Mouse (Mus musculus) kidney, embryonic 14.5 days (tissue): Measurements from ENCODE around the gene Nfya. TPM values are rescaled to one million over a fixed set of nuclear protein-coding genes. Genes with fewer than 3 reads are reported as not detected.

Experiments
- ATAC-seq: fragments of 200-750 bp; cut with Nextera tagmentation; 2 replicates; pipeline ENCODE4 v1.8.0; 2017; ENCODE audit warnings: moderate number of reproducible peaks, mild to moderate bottlenecking, moderate TSS enrichment, moderate library complexity; ENCODE audit not compliant: low FRiP score, low TSS enrichment
- H3K27ac ChIP-seq: fragments of 300-500 bp; sonication (generic); 2 replicates; pipeline ENCODE4 v1.5.1; 2014; ENCODE audit warnings: low read depth, mild to moderate bottlenecking, low read length, moderate library complexity, mixed read lengths
- H3K27me3 ChIP-seq: fragments of 300-500 bp; sonication (generic); 2 replicates; pipeline ENCODE4 v1.6.1; 2014; ENCODE audit warnings: mild to moderate bottlenecking, low read length; ENCODE audit not compliant: control insufficient read depth, insufficient read depth
- H3K36me3 ChIP-seq: fragments of 300-500 bp; sonication (generic); 2 replicates; pipeline ENCODE4 v1.6.1; 2014; ENCODE audit warnings: low read length, mixed read lengths; ENCODE audit not compliant: control insufficient read depth, insufficient read depth
- H3K4me1 ChIP-seq: fragments of 300-500 bp; sonication (generic); 2 replicates; pipeline ENCODE4 v1.6.1; 2014; ENCODE audit warnings: low read length, mixed read lengths; ENCODE audit not compliant: control insufficient read depth, insufficient read depth
- H3K4me2 ChIP-seq: fragments of 300-500 bp; sonication (generic); replicated peaks from 2 replicates; pipeline ENCODE4 v1.6.1; 2014; ENCODE audit warnings: low read depth, mild to moderate bottlenecking, low read length
- H3K4me3 ChIP-seq: fragments of 300-500 bp; sonication (generic); 2 replicates; pipeline ENCODE4 v1.5.1; 2014; ENCODE audit warnings: mild to moderate bottlenecking, low read length
- H3K9ac ChIP-seq: fragments of 300-500 bp; sonication (generic); 2 replicates; pipeline ENCODE4 v1.6.1; 2014; ENCODE audit warnings: low read depth, mild to moderate bottlenecking, low read length, moderate library complexity
- H3K9me3 ChIP-seq: fragments of 300-500 bp; sonication (generic); 2 replicates; pipeline ENCODE4 v1.6.1; 2016; ENCODE audit warnings: low read length; ENCODE audit not compliant: control insufficient read depth
- WGBS: fragments of 180-500 bp; shearing (Covaris S2); extraction: QIAGEN DNeasy Blood & Tissue Kit; methylation state at CpG from one replicate; pipeline ENCODE4 v1.1.7; 2014; 5-methylcytosine and 5-hydroxymethylcytosine counted together
- polyA plus RNA-seq: library from polyadenylated mRNA; unstranded; fragments of >200 nt; fragmentation: Nextera tagmentation; extraction: Ambion mirVana; gene quantifications from 2 replicates; pipeline ENCODE4 v1.2.1, GENCODE M21; 2014

Nfya gene
- polyA plus RNA-seq, 1 experiment from 2014 or later: 26.7 TPM

- Histone ChIP-seq H3K9me3 (no peaks in the 10 kb centered on the region), H3K36me3 (peaks cover 13% of the 10 kb centered on the region; the same call in 1 of the 2 replicates), H3K4me3 (peak overlapping the region; percentile 89), H3K27me3 (no peaks in the 10 kb centered on the region), H3K4me1 (peaks cover 17% of the 10 kb centered on the region), H3K27ac (peak overlapping the region; percentile 100), H3K4me2 (peak overlapping the region; percentile 77), H3K9ac (peak overlapping the region; percentile 99)
- peak; percentile 54 for ATAC-seq
- under 1% methylated on average over 47 of the region's 47 CpGs for WGBS
These were observed 997 bp downstream of the Nfya start for GRCm38 (mm10) chr17:48408526-48409291.

- 12% methylated on average over 8 of the region's 8 CpGs for WGBS
- peak overlapping the region; percentile 89 for H3K4me3 ChIP-seq
- H3K36me3 ChIP-seq: peaks cover 13% of the 10 kb centered on the region; the same call in 1 of the 2 replicates
- H3K9ac ChIP-seq: peak overlapping the region; percentile 99
- peaks cover 17% of the 10 kb centered on the region for H3K4me1 ChIP-seq
- no peaks in the 10 kb centered on the region for H3K27me3 ChIP-seq
- peak overlapping the region; percentile 77 for H3K4me2 ChIP-seq
- ATAC-seq: no peak
- H3K27ac ChIP-seq: peak overlapping the region; percentile 100
- no peaks in the 10 kb centered on the region for H3K9me3 ChIP-seq
These were observed 1.7 kb downstream of the Nfya start for GRCm38 (mm10) chr17:48407910-48408525.

- Histone ChIP-seq H3K36me3 (peaks cover 6% of the 10 kb centered on the region; the same call in 1 of the 2 replicates), H3K4me2 (0 out of 2 replicates have a peak overlapping the region, but pooled peaks have one; percentile 77), H3K9ac (peak overlapping the region; percentile 99; the same call in 1 of the 2 replicates), H3K27me3 (no peaks in the 10 kb centered on the region), H3K4me3 (no peak overlapping the region), H3K27ac (no peak overlapping the region), H3K9me3 (no peaks in the 10 kb centered on the region), H3K4me1 (peaks cover 17% of the 10 kb centered on the region)
- WGBS: 75% methylated on average over 4 of the region's 4 CpGs
- ATAC-seq: no peak
These were observed 2.6 kb downstream of the Nfya start for GRCm38 (mm10) chr17:48407154-48407553.

GRCm38 (mm10) chr17:48404706-48405105, 5.0 kb downstream of the Nfya start:
- Histone ChIP-seq H3K9me3 (no peaks in the 10 kb centered on the region), H3K27ac (no peak overlapping the region), H3K36me3 (peaks cover 11% of the 10 kb centered on the region), H3K4me1 (peaks cover 7% of the 10 kb centered on the region; the same call in 1 of the 2 replicates), H3K9ac (no peak overlapping the region), H3K27me3 (no peaks in the 10 kb centered on the region), H3K4me3 (no peak overlapping the region), H3K4me2 (no peak overlapping the region)
- no peak for ATAC-seq
- WGBS: 90% methylated on average over 1 of the region's 1 CpGs

- Histone ChIP-seq H3K9me3 (no peaks in the 10 kb centered on the region), H3K4me2 (no peak overlapping the region), H3K36me3 (peaks cover 19% of the 10 kb centered on the region), H3K27ac (no peak overlapping the region), H3K9ac (no peak overlapping the region), H3K27me3 (no peaks in the 10 kb centered on the region), H3K4me1 (peaks cover 7% of the 10 kb centered on the region; the same call in 1 of the 2 replicates), H3K4me3 (no peak overlapping the region)
- 86% methylated on average over 2 of the region's 2 CpGs for WGBS
- no peak for ATAC-seq
These were observed 5.9 kb downstream of the Nfya start for GRCm38 (mm10) chr17:48403848-48404247.

GRCm38 (mm10) chr17:48402751-48403150, 7.0 kb downstream of the Nfya start:
- ATAC-seq: no peak
- WGBS: 92% methylated on average over 3 of the region's 3 CpGs
- Histone ChIP-seq H3K4me3 (no peak overlapping the region), H3K27me3 (no peaks in the 10 kb centered on the region), H3K9me3 (no peaks in the 10 kb centered on the region), H3K36me3 (peaks cover 30% of the 10 kb centered on the region), H3K4me2 (no peak overlapping the region), H3K27ac (no peak overlapping the region), H3K9ac (no peak overlapping the region), H3K4me1 (peaks cover 7% of the 10 kb centered on the region; the same call in 1 of the 2 replicates)

- peaks cover 36% of the 10 kb centered on the region for H3K36me3 ChIP-seq
These were observed 8.0 kb downstream of the Nfya start for GRCm38 (mm10) chr17:48401710-48402109.

GRCm38 (mm10) chr17:48392616-48393015, 17.1 kb downstream of the Nfya start:
- 95% methylated on average over 3 of the region's 3 CpGs for WGBS
- H3K36me3 ChIP-seq: peaks cover 91% of the 10 kb centered on the region

More at GRCm38 (mm10) chr17:48401710-48402109, 8.0 kb downstream of the Nfya start:
- 88% methylated on average over 4 of the region's 4 CpGs for WGBS
- H3K4me3 ChIP-seq: no peak overlapping the region
- H3K27ac ChIP-seq: no peak overlapping the region
- H3K9me3 ChIP-seq: no peaks in the 10 kb centered on the region
- no peak for ATAC-seq
- no peaks in the 10 kb centered on the region for H3K27me3 ChIP-seq
- no peak overlapping the region for H3K4me2 ChIP-seq
- H3K4me1 ChIP-seq: no peaks in the 10 kb centered on the region
- no peak overlapping the region for H3K9ac ChIP-seq

GRCm38 (mm10) chr17:48391446-48391845, 18.3 kb downstream of the Nfya start:
- Histone ChIP-seq H3K36me3 (peaks cover 98% of the 10 kb centered on the region), H3K4me1 (no peaks in the 10 kb centered on the region), H3K27ac (no peak overlapping the region), H3K9me3 (no peaks in the 10 kb centered on the region), H3K4me2 (no peak overlapping the region), H3K4me3 (no peak overlapping the region), H3K9ac (no peak overlapping the region), H3K27me3 (no peaks in the 10 kb centered on the region)
- 92% methylated on average over 5 of the region's 5 CpGs for WGBS
- ATAC-seq: no peak

More at GRCm38 (mm10) chr17:48392616-48393015, 17.1 kb downstream of the Nfya start:
- Histone ChIP-seq H3K4me3 (no peak overlapping the region), H3K9ac (no peak overlapping the region), H3K27me3 (no peaks in the 10 kb centered on the region), H3K27ac (no peak overlapping the region), H3K4me1 (no peaks in the 10 kb centered on the region), H3K9me3 (no peaks in the 10 kb centered on the region), H3K4me2 (no peak overlapping the region)
- ATAC-seq: no peak
